Comparison of ENCODE assay signal across 8 mouse cellular contexts in genomic region chr5:5559079-5559740, GRCm38 (mm10). TPM values are rescaled to one million over a fixed set of nuclear protein-coding genes. Genes with fewer than 3 reads are reported as not detected.
DNase-seq lines count a peak whose midpoint lies in the region; ATAC-seq lines count a peak whose summit lies in the region.

Gene Gtpbp10, minus strand, starts transcription at chr5:5559538.

- peak; percentile 96 for ATAC-seq in megakaryocyte, adult 5-6 weeks (ENCODE audit: poor library complexity, severe bottlenecking)

- DNase-seq in adrenal gland, adult 2 months: peak; percentile 94
- DNase-seq in embryo, embryonic 11 days: peak; percentile 95
- peak; percentile 93 for DNase-seq in gastrocnemius, postnatal 14 days
- peak; percentile 93 for DNase-seq in induced T-regulatory cell, adult 2 months (ENCODE audit: low read depth)
- DNase-seq in left cerebral cortex, adult 8-10 months (ENCODE audit: low spot score in 2 of 2): peak; percentile 87 to 91
- DNase-seq in right cerebral cortex, adult 18-20 months: peak; percentile 92
- DNase-seq in urinary bladder, adult 2 months (ENCODE audit: low spot score): peak; percentile 93

- intact Hi-C loops in gastrocnemius, postnatal 14 days (cut with DNase I; ENCODE audit: low total_unique reads): no loop called here

RNA-seq across cellular contexts. Expression of gene Gtpbp10, which starts in this region (rescaled TPM):
- total RNA-seq in adrenal gland, adult 2 months (2021): 10 to 100 TPM; 11.1 to 13.4 TPM
- 0.33 and 0.94 TPM in 2 replicates for polyA plus RNA-seq in adrenal gland, adult 2 months (2012; rRNA removed)
- total RNA-seq in gastrocnemius, postnatal 14 days (2021): 1 to 10 TPM; 5.6 to 5.8 TPM
- total RNA-seq in left cerebral cortex, adult 8-10 months (2022): 10 to 100 TPM; 10.6 to 12.8 (median 10.9) TPM
- total RNA-seq in megakaryocyte, adult 5-6 weeks (2015): 14.2 and 14.8 TPM in 2 replicates
- 15.8 and 17.6 TPM in 2 replicates for total RNA-seq in megakaryocyte, adult 5-6 weeks (2017)
- polyA plus RNA-seq in urinary bladder, adult 2 months (2012; rRNA removed): 14.3 and 15.6 TPM in 2 replicates

Comparison
In these comparisons a context has a peak if more than half of its experiments do, and no peak if none do; other contexts are left out.
1. Peak in every context shown above with its lines: DNase-seq and ATAC-seq.